Mouse (Mus musculus) limb, embryonic 15.5 days (tissue): ENCODE results near the gene P4ha1. TPM values are rescaled to one million over a fixed set of nuclear protein-coding genes. Genes with fewer than 3 reads are reported as not detected.

Experiments
- ATAC-seq: fragments of 200-750 bp; cut with Nextera tagmentation; 2 replicates; pipeline ENCODE4 v1.8.0; 2017; ENCODE audit warnings: low read depth, moderate TSS enrichment; ENCODE audit not compliant: insufficient number of reproducible peaks, low FRiP score, low TSS enrichment
- H3K27ac ChIP-seq: fragments of 300-500 bp; sonication (generic); 2 replicates; pipeline ENCODE4 v1.5.1; 2015; ENCODE audit warnings: moderate library complexity, mild to moderate bottlenecking, inconsistent platforms
- H3K27me3 ChIP-seq: fragments of 300-500 bp; sonication (generic); 2 replicates; pipeline ENCODE4 v1.6.1; 2015; ENCODE audit warnings: inconsistent platforms
- H3K36me3 ChIP-seq: fragments of 300-500 bp; sonication (generic); 2 replicates; pipeline ENCODE4 v1.6.1; 2015; ENCODE audit warnings: inconsistent platforms
- H3K4me1 ChIP-seq: fragments of 300-500 bp; sonication (generic); 2 replicates; pipeline ENCODE4 v1.6.1; 2015; ENCODE audit warnings: inconsistent platforms
- H3K4me2 ChIP-seq: fragments of 300-500 bp; sonication (generic); 2 replicates; pipeline ENCODE4 v1.6.1; 2015; ENCODE audit warnings: mild to moderate bottlenecking, inconsistent platforms
- H3K4me3 ChIP-seq: fragments of 300-500 bp; sonication (generic); 2 replicates; pipeline ENCODE4 v1.5.1; 2015; ENCODE audit warnings: mild to moderate bottlenecking, inconsistent platforms
- H3K9ac ChIP-seq: fragments of 300-500 bp; sonication (generic); 2 replicates; pipeline ENCODE4 v1.6.1; 2015; ENCODE audit warnings: inconsistent platforms
- H3K9me3 ChIP-seq: fragments of 300-500 bp; sonication (generic); 2 replicates; pipeline ENCODE4 v1.6.1; 2016; ENCODE audit warnings: inconsistent platforms
- WGBS: fragments of 180-500 bp; shearing (Covaris S2); methylation state at CpG from one replicate; pipeline ENCODE4 v1.1.7; 2015; 5-methylcytosine and 5-hydroxymethylcytosine counted together
- polyA plus RNA-seq: library from polyadenylated mRNA; unstranded; fragments of >200 nt; fragmentation: Nextera tagmentation; extraction: Ambion mirVana; gene quantifications from 2 replicates; pipeline ENCODE4 v1.2.1, GENCODE M21; 2015

The P4ha1 gene
- polyA plus RNA-seq, 1 experiment from 2014 or later: 146 TPM

DNA sequence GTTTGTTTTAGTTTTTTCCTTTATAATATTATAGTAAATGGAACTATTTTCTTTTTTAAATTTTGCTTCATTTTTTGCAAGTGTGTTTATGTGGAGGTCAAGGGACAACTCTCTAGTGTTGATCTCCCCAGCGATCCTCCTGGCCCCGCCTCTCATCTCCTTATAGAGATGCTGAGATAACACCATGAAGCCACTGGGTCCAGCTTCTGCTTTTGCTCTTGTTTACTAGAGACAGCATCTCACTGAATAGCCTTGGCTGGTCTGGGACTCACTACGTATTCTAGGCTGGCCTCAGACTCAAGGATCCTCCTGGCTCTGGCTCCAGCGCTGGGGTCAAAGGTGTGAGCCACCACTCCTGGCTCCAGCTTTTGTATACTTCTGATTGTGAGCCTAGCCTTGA, 96.4 kb downstream of the P4ha1 start:
- WGBS: 89% methylated on average over 4 of the region's 4 CpGs
- ATAC-seq: no peak
- Histone ChIP-seq H3K9me3 (no peaks in the 10 kb centered on the region), H3K27me3 (no peaks in the 10 kb centered on the region), H3K27ac (no peak overlapping the region), H3K4me1 (peaks cover 9% of the 10 kb centered on the region), H3K4me3 (no peak overlapping the region), H3K9ac (no peak overlapping the region), H3K4me2 (no peak overlapping the region), H3K36me3 (no peaks in the 10 kb centered on the region)

Other genes with a start within 250 kb of the P4ha1 start
- gene Sept10, start 101.4 kb upstream of the P4ha1 start, polyA plus RNA-seq: 42.0 and 44.0 TPM in 2 replicates
- gene Sowahc, start 101.3 kb upstream of the P4ha1 start, polyA plus RNA-seq: 21.6 and 22.6 TPM in 2 replicates
- 2.0 and 7.8 TPM in 2 replicates for gene Gm10273, start 72.3 kb downstream of the P4ha1 start, polyA plus RNA-seq
- 0.27 TPM in 1 of 2 replicates, not detected in the other for gene Pla2g12b, start 80.4 kb downstream of the P4ha1 start, polyA plus RNA-seq
- gene Oit3, start 118.5 kb downstream of the P4ha1 start, polyA plus RNA-seq: 0.79 and 1.2 TPM in 2 replicates